Mouse (Mus musculus) C2C12 (cell line): ENCODE data around the gene Ankub1.

ENCODE experiments used
- CEBPB ChIP-seq: IDR thresholded peaks from one replicate; pipeline ENCODE4 v1.6.1; 2011; ENCODE audit warnings: low read depth, mild to moderate bottlenecking, control low read depth, moderate library complexity
- CTCF ChIP-seq: IDR thresholded peaks from one replicate; pipeline ENCODE4 v1.5.1; 2011; ENCODE audit not compliant: control insufficient read depth, insufficient read depth, insufficient read length
- MAX ChIP-seq: IDR thresholded peaks from one replicate; pipeline ENCODE4 v1.6.1; 2011; ENCODE audit warnings: mild to moderate bottlenecking, control low read depth
- MYOD1 ChIP-seq: IDR thresholded peaks from one replicate; pipeline ENCODE4 v1.6.1; 2011; ENCODE audit warnings: low read depth; ENCODE audit not compliant: control insufficient read depth, insufficient read length
- MYOG ChIP-seq: IDR thresholded peaks from one replicate; pipeline ENCODE4 v1.6.1; 2011; ENCODE audit not compliant: control insufficient read depth, insufficient read length; ENCODE audit errors: extremely low read depth
- USF1 ChIP-seq: IDR thresholded peaks from one replicate; pipeline ENCODE4 v1.6.1; 2011; ENCODE audit warnings: low read depth, mild to moderate bottlenecking, control low read depth, moderate library complexity

DNA sequence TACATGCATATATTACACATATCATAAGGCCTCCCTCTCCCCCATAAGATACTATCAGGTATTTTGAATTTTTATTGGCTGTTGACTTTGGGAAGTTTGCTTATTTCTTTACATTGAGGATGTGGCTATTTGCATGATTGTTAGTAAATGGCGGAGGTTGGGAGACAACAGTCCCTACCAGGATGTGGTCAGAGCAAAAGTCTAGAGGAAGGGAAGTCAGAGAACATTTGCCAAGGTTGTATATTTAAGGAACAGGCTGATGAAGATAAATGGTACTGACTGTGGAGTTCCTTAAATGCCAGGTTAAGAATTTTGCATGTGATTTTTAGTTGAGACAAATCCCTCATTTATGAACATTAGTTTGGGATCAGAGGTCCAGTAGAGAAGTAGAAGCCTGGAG is 47.2 kb upstream of the Ankub1 start:
- TF ChIP-seq USF1 (no peak), CTCF (no peak), MYOD1 (no peak), CEBPB (no peak), MYOG (no peak), MAX (no peak)
